Mouse (Mus musculus) cortical plate, adult 2 months (tissue): ENCODE results near the gene Vamp2.

ENCODE experiments used
- CTCF ChIP-seq: fragments of 200-500 bp; IDR thresholded peaks from 2 replicates; pipeline ENCODE4 v1.5.1; 2011; ENCODE audit warnings: mild to moderate bottlenecking, control low read depth, low read length; ENCODE audit not compliant: insufficient read depth; ENCODE audit errors: extremely low read depth
- POLR2A ChIP-seq: fragments of 200-500 bp; IDR thresholded peaks from 2 replicates; pipeline ENCODE4 v1.6.1; 2011; ENCODE audit warnings: mild to moderate bottlenecking, low read length, control low read depth; ENCODE audit not compliant: insufficient read depth; ENCODE audit errors: extremely low read depth

- TF ChIP-seq POLR2A (no peak), CTCF (no peak)
Observed at GRCm38 (mm10) chr11:69103531-69104435, 15.5 kb downstream of the Vamp2 start.
